Mouse (Mus musculus) cerebellum, adult 2 months (tissue): Measurements from ENCODE around the gene 1110032F04Rik. TPM values are rescaled to one million over a fixed set of nuclear protein-coding genes. Genes with fewer than 3 reads are reported as not detected.

ENCODE experiments used
- DNase-seq, 2 experiments: peaks; one replicate each; pipeline ENCODE4 v3.0.0; 2021
- H3K27ac ChIP-seq: fragments of 200-500 bp; 2 replicates; pipeline ENCODE4 v1.5.1; 2012; ENCODE audit warnings: low read length, control low read depth, inconsistent platforms; ENCODE audit not compliant: insufficient read depth
- H3K27me3 ChIP-seq: fragments of 200-500 bp; 2 replicates; pipeline ENCODE4 v1.6.1; 2012; ENCODE audit warnings: inconsistent platforms, mild to moderate bottlenecking, low read length, moderate library complexity; ENCODE audit not compliant: control insufficient read depth, insufficient read depth
- H3K4me1 ChIP-seq: fragments of 200-500 bp; 2 replicates; pipeline ENCODE4 v1.6.1; 2011; ENCODE audit warnings: low read length; ENCODE audit not compliant: control insufficient read depth, insufficient read depth
- H3K4me3 ChIP-seq: fragments of 200-500 bp; replicated peaks from 2 replicates; pipeline ENCODE3; 2011; ENCODE audit warnings: mild to moderate bottlenecking, low read depth, low read length, control low read depth; ENCODE audit not compliant: insufficient read depth
- CTCF ChIP-seq: fragments of 200-500 bp; IDR thresholded peaks from 2 replicates; pipeline ENCODE4 v1.5.1; 2011; ENCODE audit warnings: low read depth, mild to moderate bottlenecking, control low read depth, low read length, moderate library complexity, borderline replicate concordance; ENCODE audit not compliant: insufficient read depth
- POLR2A ChIP-seq: fragments of 200-500 bp; IDR thresholded peaks from 2 replicates; pipeline ENCODE4 v1.6.1; 2011; ENCODE audit warnings: low read length, control low read depth, borderline replicate concordance; ENCODE audit not compliant: insufficient read depth
- WGBS: fragments of 180-500 bp; shearing (Covaris S2); methylation state at CpG from one replicate; pipeline ENCODE4 v1.1.7; 2018; 5-methylcytosine and 5-hydroxymethylcytosine counted together
- polyA plus RNA-seq: library from polyadenylated mRNA; depleted of rRNA; stranded (reverse); fragments of >200 nt; gene quantifications from 2 replicates; pipeline ENCODE4 v1.2.3, GENCODE M21; 2012; rRNA removed

Gene 1110032F04Rik
- 1.5 and 1.9 TPM in 2 replicates for polyA plus RNA-seq

DNA sequence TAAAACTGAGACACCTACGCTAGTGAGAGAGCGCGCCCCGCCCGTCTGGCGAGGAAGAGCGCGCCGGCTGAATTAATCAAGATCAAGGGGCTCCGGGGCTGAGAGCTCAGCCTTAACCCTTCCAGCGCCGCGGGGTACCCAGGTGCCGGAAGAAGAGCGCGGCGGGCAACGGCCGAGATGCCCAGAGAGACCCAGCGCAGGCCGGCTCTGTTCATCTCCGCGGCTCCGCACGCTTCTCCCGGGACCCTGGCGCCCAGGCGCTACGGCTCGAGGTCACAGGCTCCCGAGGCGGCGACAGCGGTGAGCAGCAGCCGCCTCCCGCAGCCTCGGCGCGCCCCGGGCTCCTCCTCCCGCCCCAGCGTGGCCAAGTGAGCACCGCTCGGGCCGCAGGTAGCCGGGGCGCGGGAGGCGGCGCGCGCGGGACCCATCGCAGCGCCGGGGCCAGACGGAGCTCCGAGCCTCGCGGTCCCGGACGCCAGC is at the start of gene 1110032F04Rik:
TSS of gene 1110032F04Rik (plus strand) at position 376 of the 480 bp plus-strand sequence.
- Histone ChIP-seq H3K27ac (no peak within 1 kb of the TSS), H3K27me3 (no peaks in the 10 kb centered on the region; the same call in 1 of the 2 replicates), H3K4me3 (peak within 1 kb of the TSS; percentile 40), H3K4me1 (no peaks in the 10 kb centered on the region)
- under 1% methylated on average over 53 of the region's 62 CpGs for WGBS
- TF ChIP-seq CTCF (no peak), POLR2A (no peak)
- peak; percentile 3 to 16 for DNase-seq

DNA sequence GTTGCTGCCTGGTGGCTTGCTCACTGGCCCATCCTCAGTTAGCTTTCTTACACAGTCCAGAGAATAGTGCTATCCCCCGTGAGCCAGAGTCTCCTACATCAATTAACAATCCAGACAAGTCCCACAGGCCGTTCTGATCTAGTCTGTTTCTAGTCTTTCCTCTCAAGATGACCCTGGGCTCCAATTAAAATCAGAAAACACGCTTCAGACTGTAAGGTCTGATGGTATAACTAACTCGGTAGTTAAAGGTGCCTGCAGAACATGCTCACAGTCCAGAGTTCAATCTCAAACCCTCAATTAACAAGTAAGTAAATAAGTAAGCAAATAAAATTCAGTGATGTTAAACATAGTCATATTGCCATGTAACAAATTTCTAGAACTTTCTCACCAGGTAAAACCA is 48.0 kb upstream of the 1110032F04Rik start:
- TF ChIP-seq POLR2A (no peak), CTCF (no peak)
- no peak for DNase-seq
- no peak overlapping the region for H3K27ac ChIP-seq
- H3K27me3 ChIP-seq: no peaks in the 10 kb centered on the region
- 86% methylated on average over 4 of the region's 4 CpGs for WGBS
- H3K4me3 ChIP-seq: no peak overlapping the region
- H3K4me1 ChIP-seq: no peaks in the 10 kb centered on the region; the same call in 1 of the 2 replicates

DNA sequence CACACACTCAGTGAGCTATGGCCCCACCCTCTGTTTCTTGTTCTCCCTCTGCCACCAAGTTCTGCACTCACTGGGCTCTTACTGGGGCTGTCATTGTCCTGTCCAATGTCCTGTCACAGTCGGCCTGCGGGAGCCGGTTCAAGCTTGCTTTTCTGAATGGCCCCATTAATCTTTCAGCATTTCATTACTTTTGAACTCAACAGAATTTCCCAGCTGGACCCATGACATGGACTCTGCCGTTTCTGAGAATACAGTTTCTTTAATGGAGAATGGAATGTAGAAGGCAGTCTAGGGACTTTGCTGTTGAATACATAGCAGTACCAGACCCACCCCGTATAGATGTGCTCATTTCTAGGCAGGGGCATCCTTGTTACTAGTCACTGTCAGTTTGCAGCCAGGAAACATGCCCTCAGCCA is 47.5 kb upstream of the 1110032F04Rik start:
- peak; percentile 11 to 24 for DNase-seq
- WGBS: 40% methylated on average over 5 of the region's 5 CpGs
- Histone ChIP-seq H3K27me3 (no peaks in the 10 kb centered on the region), H3K4me3 (no peak overlapping the region), H3K4me1 (no peaks in the 10 kb centered on the region; the same call in 1 of the 2 replicates), H3K27ac (no peak overlapping the region)
- TF ChIP-seq POLR2A (no peak), CTCF (no peak)

- 24% methylated on average over 15 of the region's 15 CpGs for WGBS
- Histone ChIP-seq H3K27me3 (no peaks in the 10 kb centered on the region), H3K4me3 (no peak overlapping the region), H3K27ac (no peak overlapping the region), H3K4me1 (no peaks in the 10 kb centered on the region; the same call in 1 of the 2 replicates)
- peak; percentile 64 to 76 for DNase-seq
- TF ChIP-seq POLR2A (no peak), CTCF (no peak)
Measured at GRCm38 (mm10) chr3:68823876-68824764, 45.3 kb upstream of the 1110032F04Rik start.

- no peak overlapping the region for H3K4me3 ChIP-seq
- H3K27ac ChIP-seq: no peak overlapping the region
- no peaks in the 10 kb centered on the region; the same call in 1 of the 2 replicates for H3K4me1 ChIP-seq
- TF ChIP-seq POLR2A: no peak
- no peak for TF ChIP-seq CTCF
- no peaks in the 10 kb centered on the region for H3K27me3 ChIP-seq
- no peak for DNase-seq
- WGBS: 16% methylated on average over 2 of the region's 2 CpGs
Measured at GRCm38 (mm10) chr3:68824765-68825090, 44.7 kb upstream of the 1110032F04Rik start.

- H3K4me1 ChIP-seq: no peaks in the 10 kb centered on the region; the same call in 1 of the 2 replicates
- no peak for DNase-seq
- H3K4me3 ChIP-seq: no peak overlapping the region
- no peak overlapping the region for H3K27ac ChIP-seq
- TF ChIP-seq CTCF (no peak), POLR2A (no peak)
- 25% methylated on average over 8 of the region's 8 CpGs for WGBS
- no peaks in the 10 kb centered on the region for H3K27me3 ChIP-seq
Measured at GRCm38 (mm10) chr3:68825151-68825550, 44.2 kb upstream of the 1110032F04Rik start.

GRCm38 (mm10) chr3:68827671-68828070 is 41.7 kb upstream of the 1110032F04Rik start:
- Histone ChIP-seq H3K4me3 (no peak overlapping the region), H3K27me3 (no peaks in the 10 kb centered on the region), H3K27ac (no peak overlapping the region), H3K4me1 (no peaks in the 10 kb centered on the region; the same call in 1 of the 2 replicates)
- no peak for DNase-seq
- WGBS: over 99% methylated on average over 5 of the region's 5 CpGs
- TF ChIP-seq POLR2A (no peak), CTCF (no peak)

- Histone ChIP-seq H3K27me3 (no peaks in the 10 kb centered on the region), H3K4me1 (no peaks in the 10 kb centered on the region; the same call in 1 of the 2 replicates), H3K4me3 (no peak overlapping the region), H3K27ac (no peak overlapping the region)
- no peak for TF ChIP-seq POLR2A
- no peak for TF ChIP-seq CTCF
- DNase-seq: no peak
- 87% methylated on average over 3 of the region's 3 CpGs for WGBS
Measured at GRCm38 (mm10) chr3:68829944-68830343, 39.4 kb upstream of the 1110032F04Rik start.
